Mouse (Mus musculus): ENCODE measurements around the gene Slc25a41. TPM values are rescaled to one million over a fixed set of nuclear protein-coding genes. Genes with fewer than 3 reads are reported as not detected.

The Slc25a41 gene
- not detected in 2 replicates for polyA plus RNA-seq (2015; fragmentation: Nextera tagmentation; extraction: Ambion mirVana)

- no peak within 1 kb of the TSS for H3K9ac ChIP-seq
- H3K4me1 ChIP-seq (replicated peaks) = 0 out of 2 replicates have a peak, but pooled peaks cover 11% of the 10 kb centered on the region
- no peaks in the 10 kb centered on the region for H3K9me3 ChIP-seq (replicated peaks)
- no peak within 1 kb of the TSS for H3K4me3 ChIP-seq
- no peak within 1 kb of the TSS for H3K4me2 ChIP-seq
- no peak for ATAC-seq (replicated peaks; ENCODE audit: insufficient number of reproducible peaks, insufficient read depth, low FRiP score, low read depth)
- WGBS = 64% methylated on average over 8 of the region's 8 CpGs
- peaks cover 20% of the 10 kb centered on the region for H3K27me3 ChIP-seq
- H3K27ac ChIP-seq = no peak within 1 kb of the TSS
- peaks cover 4% of the 10 kb centered on the region; the same call in 1 of the 2 replicates for H3K36me3 ChIP-seq
These were observed at the start of gene Slc25a41 for GRCm38 (mm10) chr17:57041554-57041953. TSS of gene Slc25a41 (minus strand) at chr17:57041654.

- H3K9ac ChIP-seq = peak within 1 kb of the TSS; percentile 32; the same call in 1 of the 2 replicates
These were observed 45.8 kb upstream of the Slc25a41 start, which contains the start of gene Tubb4a for GRCm38 (mm10) chr17:57087049-57087832. TSS of gene Tubb4a (minus strand) at chr17:57087782.

GRCm38 (mm10) chr17:57085970-57086757 is 44.7 kb upstream of the Slc25a41 start:
- no peak overlapping the region for H3K4me2 ChIP-seq
- H3K9me3 ChIP-seq (replicated peaks) = no peaks in the 10 kb centered on the region
- H3K27ac ChIP-seq = no peak overlapping the region
- 82% methylated on average over 11 of the region's 11 CpGs for WGBS
- H3K9ac ChIP-seq = no peak overlapping the region
- H3K4me3 ChIP-seq = no peak overlapping the region
- no peak for ATAC-seq (replicated peaks; ENCODE audit: insufficient number of reproducible peaks, insufficient read depth, low FRiP score, low read depth)
- H3K27me3 ChIP-seq = peaks cover 29% of the 10 kb centered on the region
- no peaks in the 10 kb centered on the region for H3K36me3 ChIP-seq
- H3K4me1 ChIP-seq (replicated peaks) = peaks cover 8% of the 10 kb centered on the region

More at GRCm38 (mm10) chr17:57087049-57087832, 45.8 kb upstream of the Slc25a41 start, which contains the start of gene Tubb4a:
- H3K4me1 ChIP-seq (replicated peaks) = peaks cover 8% of the 10 kb centered on the region
- H3K27me3 ChIP-seq = peaks cover 29% of the 10 kb centered on the region
- no peaks in the 10 kb centered on the region for H3K9me3 ChIP-seq (replicated peaks)
- H3K36me3 ChIP-seq = no peaks in the 10 kb centered on the region
- ATAC-seq (replicated peaks; ENCODE audit: insufficient number of reproducible peaks, insufficient read depth, low FRiP score, low read depth) = peak; percentile 58; the same call in 1 of the 2 replicates
- H3K4me3 ChIP-seq = peak within 1 kb of the TSS; percentile 42
- peak within 1 kb of the TSS; percentile 63 for H3K4me2 ChIP-seq
- 2% methylated on average over 31 of the region's 31 CpGs for WGBS
- H3K27ac ChIP-seq = no peak within 1 kb of the TSS

GRCm38 (mm10) chr17:57082481-57082880 is 41.0 kb upstream of the Slc25a41 start:
- H3K9me3 ChIP-seq (replicated peaks) = no peaks in the 10 kb centered on the region
- peaks cover 9% of the 10 kb centered on the region for H3K27me3 ChIP-seq
- no peaks in the 10 kb centered on the region for H3K36me3 ChIP-seq
- no peak overlapping the region for H3K4me3 ChIP-seq
- whole genome bisulfite sequencing = 71% methylated on average over 5 of the region's 5 CpGs
- H3K9ac ChIP-seq = no peak overlapping the region
- H3K4me2 ChIP-seq = no peak overlapping the region
- no peak for ATAC-seq (replicated peaks; ENCODE audit: insufficient number of reproducible peaks, insufficient read depth, low FRiP score, low read depth)
- H3K4me1 ChIP-seq (replicated peaks) = peaks cover 8% of the 10 kb centered on the region
- H3K27ac ChIP-seq = no peak overlapping the region

- no peaks in the 10 kb centered on the region for H3K36me3 ChIP-seq
- 87% methylated on average over 31 of the region's 31 CpGs for WGBS
- H3K27ac ChIP-seq = no peak overlapping the region
- no peaks in the 10 kb centered on the region for H3K4me1 ChIP-seq (replicated peaks)
- H3K9me3 ChIP-seq (replicated peaks) = no peaks in the 10 kb centered on the region
- H3K9ac ChIP-seq = no peak overlapping the region
- H3K27me3 ChIP-seq = 0 out of 2 replicates have a peak, but pooled peaks cover 3% of the 10 kb centered on the region
- no peak overlapping the region for H3K4me2 ChIP-seq
- no peak overlapping the region for H3K4me3 ChIP-seq
- ATAC-seq (replicated peaks; ENCODE audit: insufficient number of reproducible peaks, insufficient read depth, low FRiP score, low read depth) = no peak
These were observed 39.9 kb upstream of the Slc25a41 start for GRCm38 (mm10) chr17:57081234-57081842.

GRCm38 (mm10) chr17:57079919-57080318 is 38.5 kb upstream of the Slc25a41 start:
- H3K36me3 ChIP-seq = no peaks in the 10 kb centered on the region
- ATAC-seq (replicated peaks; ENCODE audit: insufficient number of reproducible peaks, insufficient read depth, low FRiP score, low read depth) = no peak
- no peak overlapping the region for H3K9ac ChIP-seq
- H3K27ac ChIP-seq = no peak overlapping the region
- H3K4me3 ChIP-seq = no peak overlapping the region
- no peak overlapping the region for H3K4me2 ChIP-seq
- H3K4me1 ChIP-seq (replicated peaks) = no peaks in the 10 kb centered on the region
- WGBS = 70% methylated on average over 3 of the region's 3 CpGs
- H3K9me3 ChIP-seq (replicated peaks) = no peaks in the 10 kb centered on the region
- 0 out of 2 replicates have a peak, but pooled peaks cover 3% of the 10 kb centered on the region for H3K27me3 ChIP-seq

- Histone ChIP-seq H3K4me1 (replicated peaks) (no peaks in the 10 kb centered on the region), H3K4me3 (no peak within 1 kb of the TSS), H3K27ac (no peak within 1 kb of the TSS), H3K9me3 (replicated peaks) (no peaks in the 10 kb centered on the region), H3K36me3 (no peaks in the 10 kb centered on the region), H3K4me2 (peak within 1 kb of the TSS; percentile 7; the same call in 1 of the 2 replicates), H3K27me3 (0 out of 2 replicates have a peak, but pooled peaks cover 3% of the 10 kb centered on the region), H3K9ac (no peak within 1 kb of the TSS)
- 30% methylated on average over 6 of the region's 6 CpGs for WGBS
- ATAC-seq (replicated peaks; ENCODE audit: insufficient number of reproducible peaks, insufficient read depth, low FRiP score, low read depth) = no peak
These were observed 36.9 kb upstream of the Slc25a41 start, which contains the start of gene Dennd1c for GRCm38 (mm10) chr17:57078336-57078735. TSS of gene Dennd1c (minus strand) at chr17:57078514.

- Histone ChIP-seq H3K4me1 (replicated peaks) (no peaks in the 10 kb centered on the region), H3K27me3 (0 out of 2 replicates have a peak, but pooled peaks cover 3% of the 10 kb centered on the region), H3K9me3 (replicated peaks) (no peaks in the 10 kb centered on the region), H3K4me3 (no peak overlapping the region), H3K27ac (no peak overlapping the region), H3K36me3 (no peaks in the 10 kb centered on the region), H3K9ac (no peak overlapping the region), H3K4me2 (no peak overlapping the region)
- no peak for ATAC-seq (replicated peaks; ENCODE audit: insufficient number of reproducible peaks, insufficient read depth, low FRiP score, low read depth)
- 54% methylated on average over 3 of the region's 3 CpGs for WGBS
These were observed 35.5 kb upstream of the Slc25a41 start for GRCm38 (mm10) chr17:57076916-57077315.

GRCm38 (mm10) chr17:57070699-57071098 is 29.2 kb upstream of the Slc25a41 start:
- Histone ChIP-seq H3K27ac (no peak overlapping the region), H3K9me3 (replicated peaks) (no peaks in the 10 kb centered on the region), H3K4me2 (no peak overlapping the region), H3K4me1 (replicated peaks) (no peaks in the 10 kb centered on the region; the same call in 1 of the 2 replicates), H3K36me3 (no peaks in the 10 kb centered on the region), H3K9ac (no peak overlapping the region), H3K27me3 (peaks cover 32% of the 10 kb centered on the region), H3K4me3 (no peak overlapping the region)
- ATAC-seq (replicated peaks; ENCODE audit: insufficient number of reproducible peaks, insufficient read depth, low FRiP score, low read depth) = no peak
- 5% methylated on average over 11 of the region's 11 CpGs for WGBS

- H3K27me3 ChIP-seq = peaks cover 36% of the 10 kb centered on the region
- no peak for ATAC-seq (replicated peaks; ENCODE audit: insufficient number of reproducible peaks, insufficient read depth, low FRiP score, low read depth)
These were observed 28.8 kb upstream of the Slc25a41 start for GRCm38 (mm10) chr17:57070272-57070671.

GRCm38 (mm10) chr17:57066908-57067307 is 25.5 kb upstream of the Slc25a41 start:
- ATAC-seq (replicated peaks; ENCODE audit: insufficient number of reproducible peaks, insufficient read depth, low FRiP score, low read depth) = no peak
- Histone ChIP-seq H3K27me3 (peaks cover 62% of the 10 kb centered on the region), H3K9me3 (replicated peaks) (no peaks in the 10 kb centered on the region), H3K4me1 (replicated peaks) (peaks cover 8% of the 10 kb centered on the region), H3K36me3 (no peaks in the 10 kb centered on the region), H3K4me2 (no peak overlapping the region), H3K27ac (no peak overlapping the region), H3K9ac (no peak overlapping the region), H3K4me3 (no peak overlapping the region)
- 46% methylated on average over 5 of the region's 5 CpGs for WGBS

More at GRCm38 (mm10) chr17:57070272-57070671, 28.8 kb upstream of the Slc25a41 start:
- H3K4me2 ChIP-seq = no peak overlapping the region
- H3K27ac ChIP-seq = no peak overlapping the region
- no peak overlapping the region for H3K9ac ChIP-seq
- no peaks in the 10 kb centered on the region; the same call in 1 of the 2 replicates for H3K4me1 ChIP-seq (replicated peaks)
- H3K36me3 ChIP-seq = no peaks in the 10 kb centered on the region
- H3K4me3 ChIP-seq = no peak overlapping the region
- no peaks in the 10 kb centered on the region for H3K9me3 ChIP-seq (replicated peaks)
- 15% methylated on average over 9 of the region's 9 CpGs for whole genome bisulfite sequencing

Data from heart, embryonic 15.5 days (tissue).